Mouse (Mus musculus): ENCODE results near the gene Slc9a9.

The Slc9a9 gene

DNA sequence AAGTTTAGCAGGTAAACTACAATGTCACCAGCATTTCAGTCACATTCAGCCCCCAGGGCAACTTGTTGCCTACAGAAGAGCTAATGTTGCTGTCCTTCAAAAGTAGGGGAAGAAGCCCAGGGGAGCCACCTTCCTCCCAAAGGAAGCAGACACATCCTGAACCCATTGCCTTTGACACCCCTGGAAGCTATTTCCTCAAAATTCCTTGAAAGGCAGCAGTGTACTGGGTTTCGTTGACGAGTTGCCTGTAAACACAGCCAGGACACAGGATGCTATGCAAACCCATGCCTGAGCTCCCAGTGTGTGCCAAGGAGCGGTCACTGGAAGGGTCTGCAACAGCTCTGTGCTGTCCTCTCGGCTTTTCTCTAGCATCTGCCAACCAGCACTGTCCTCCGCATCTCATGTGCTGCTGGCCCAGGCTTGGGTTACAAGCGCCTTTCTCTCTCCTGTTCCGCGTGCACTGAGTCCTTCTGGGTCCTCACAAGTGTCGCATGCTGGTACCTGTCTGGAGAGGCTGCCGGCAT, 479.6 kb downstream of the Slc9a9 start:
- no peak for DNase-seq (ENCODE audit: extremely low spot score, low read depth, low spot score)

DNA sequence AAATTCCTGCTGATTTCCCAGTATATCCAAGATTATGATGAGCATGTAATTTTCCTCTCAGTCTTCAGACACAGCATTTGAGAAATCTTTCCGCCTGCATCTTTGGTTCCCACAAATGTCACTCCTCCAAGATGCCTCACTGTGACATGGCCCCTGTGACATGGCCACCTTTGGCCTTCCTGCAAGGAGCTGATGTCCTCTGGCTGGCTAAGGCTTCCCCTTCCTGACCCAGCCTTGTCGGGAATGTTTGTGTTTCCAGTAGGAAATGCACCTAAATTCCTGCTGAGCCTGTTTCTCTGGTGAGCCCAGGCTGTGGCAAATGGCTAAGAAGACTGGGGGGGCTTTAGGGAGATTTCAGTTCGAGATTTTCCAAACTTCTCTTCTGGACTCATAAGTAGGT, 480.4 kb downstream of the Slc9a9 start:
- no peak for DNase-seq (ENCODE audit: extremely low spot score, low read depth, low spot score)

DNA sequence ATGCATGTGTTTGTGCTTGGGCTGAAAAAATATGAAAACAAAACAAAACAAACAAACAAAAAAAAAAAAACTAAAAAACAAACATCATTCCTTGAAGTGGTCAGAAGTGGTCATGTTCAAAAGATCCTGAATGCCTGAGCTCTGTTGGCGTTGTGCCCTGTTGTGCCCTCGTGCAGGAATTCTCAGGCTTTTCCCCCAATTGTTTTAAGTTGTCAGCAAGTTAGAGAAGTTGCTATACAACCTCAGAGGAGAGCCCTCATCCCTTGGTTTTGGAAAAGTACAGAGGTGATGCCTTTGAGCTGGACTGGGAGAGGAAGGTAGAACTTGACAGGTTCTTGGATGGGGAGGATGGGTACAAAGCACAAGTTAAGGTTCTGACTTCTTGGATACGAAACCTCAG, 480.9 kb downstream of the Slc9a9 start:
- no peak for DNase-seq (ENCODE audit: extremely low spot score, low read depth, low spot score)

DNA sequence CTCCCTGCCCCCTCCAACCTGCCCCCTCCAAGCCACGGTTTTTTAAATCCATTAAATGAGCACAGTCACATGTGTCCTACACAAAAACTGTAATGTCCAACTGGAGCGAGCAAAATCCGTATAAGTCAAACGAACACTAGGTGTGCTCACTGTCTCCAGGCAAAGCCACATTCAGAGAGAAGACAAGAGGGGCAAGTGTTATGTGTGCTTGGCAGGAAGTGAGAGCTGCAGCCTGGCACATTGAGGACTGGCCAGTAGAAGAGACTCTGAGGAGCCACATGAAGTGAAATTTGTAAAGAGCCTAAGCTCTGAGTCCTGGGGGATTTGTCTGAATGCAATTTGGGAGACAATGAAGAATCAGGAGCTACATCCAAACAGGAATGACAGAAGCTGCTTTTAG, 481.3 kb downstream of the Slc9a9 start:
- no peak for DNase-seq (ENCODE audit: extremely low spot score, low read depth, low spot score)

DNA sequence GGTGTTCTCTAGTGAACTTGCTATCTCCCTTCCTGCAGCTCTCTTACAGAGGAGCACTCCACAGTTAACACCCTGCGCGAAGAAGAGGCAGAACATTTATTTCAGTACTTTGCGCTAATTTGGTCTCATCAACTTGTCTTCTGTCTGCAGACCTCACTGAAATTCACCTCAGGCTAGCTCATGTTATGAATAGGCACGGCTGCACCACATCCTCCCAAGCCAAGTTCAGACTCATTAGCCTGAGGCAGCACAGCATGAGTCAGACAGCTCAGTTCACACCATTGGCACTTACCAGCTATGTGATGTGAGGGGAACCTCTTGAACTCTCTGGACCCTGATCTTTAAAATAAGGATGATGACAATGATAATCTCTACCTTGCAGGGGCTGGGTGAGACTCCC, 482.0 kb downstream of the Slc9a9 start:
- no peak for DNase-seq (ENCODE audit: extremely low spot score, low read depth, low spot score)

DNA sequence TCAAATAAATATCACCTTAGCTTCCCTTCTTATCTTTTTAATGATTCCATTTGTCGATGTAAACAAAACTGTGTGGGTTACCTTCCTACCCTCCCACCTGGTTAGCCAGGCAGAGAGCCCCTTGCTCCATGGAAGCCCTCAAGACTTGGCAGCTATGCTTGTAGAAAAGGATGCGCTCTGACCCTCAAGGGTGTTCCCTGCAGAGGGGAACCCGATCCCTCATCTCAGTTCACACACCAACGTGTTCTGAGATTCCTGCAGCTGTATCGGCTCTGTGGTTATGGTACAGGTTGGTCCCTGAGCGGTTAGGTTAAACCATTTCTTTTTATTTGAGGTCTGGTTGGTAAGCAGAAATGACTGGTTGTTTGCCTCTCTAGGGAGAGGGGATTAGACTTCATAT, 484.3 kb downstream of the Slc9a9 start:
- no peak for DNase-seq (ENCODE audit: extremely low spot score, low read depth, low spot score)

DNA sequence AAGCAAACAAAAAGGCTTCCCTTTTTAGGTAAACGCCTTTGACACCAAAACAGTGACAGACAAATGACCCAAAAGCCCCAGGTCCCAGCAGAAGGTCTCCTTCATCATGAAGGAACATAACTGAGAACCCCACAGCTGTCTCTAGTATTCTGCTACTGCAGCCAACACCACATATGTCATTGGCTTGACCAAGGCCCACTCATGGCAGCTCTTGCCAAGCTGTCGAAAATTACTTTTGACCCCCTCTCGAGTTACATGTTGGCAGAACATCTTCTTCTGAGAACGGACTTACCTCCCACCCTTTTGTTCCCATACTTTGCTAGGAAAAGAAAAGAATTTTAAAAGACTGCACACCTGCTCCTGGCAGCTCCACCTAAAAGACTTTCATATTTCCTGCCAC, 488.2 kb downstream of the Slc9a9 start:
- DNase-seq (ENCODE audit: extremely low spot score, low read depth, low spot score), result no peak

DNA sequence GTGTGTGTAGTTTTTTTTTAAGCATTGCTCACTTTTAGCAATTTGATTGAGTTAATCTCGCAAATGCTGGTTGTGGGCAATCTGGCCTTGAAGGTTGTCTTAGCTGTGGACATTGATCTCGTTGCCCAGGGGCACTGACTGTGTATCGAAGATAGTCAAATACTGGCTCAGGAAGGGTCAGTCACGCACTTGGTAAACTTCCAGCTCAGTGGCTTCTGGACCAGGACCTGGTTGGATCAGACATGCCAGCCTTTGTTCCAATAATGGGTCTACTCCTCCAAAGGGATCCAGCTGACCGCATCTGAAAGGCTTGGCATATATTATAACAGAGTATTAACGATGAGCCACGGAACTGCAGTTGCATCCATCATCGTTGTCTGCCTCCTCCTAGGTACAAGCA, 489.2 kb downstream of the Slc9a9 start:
- DNase-seq (ENCODE audit: extremely low spot score, low read depth, low spot score), result no peak

DNA sequence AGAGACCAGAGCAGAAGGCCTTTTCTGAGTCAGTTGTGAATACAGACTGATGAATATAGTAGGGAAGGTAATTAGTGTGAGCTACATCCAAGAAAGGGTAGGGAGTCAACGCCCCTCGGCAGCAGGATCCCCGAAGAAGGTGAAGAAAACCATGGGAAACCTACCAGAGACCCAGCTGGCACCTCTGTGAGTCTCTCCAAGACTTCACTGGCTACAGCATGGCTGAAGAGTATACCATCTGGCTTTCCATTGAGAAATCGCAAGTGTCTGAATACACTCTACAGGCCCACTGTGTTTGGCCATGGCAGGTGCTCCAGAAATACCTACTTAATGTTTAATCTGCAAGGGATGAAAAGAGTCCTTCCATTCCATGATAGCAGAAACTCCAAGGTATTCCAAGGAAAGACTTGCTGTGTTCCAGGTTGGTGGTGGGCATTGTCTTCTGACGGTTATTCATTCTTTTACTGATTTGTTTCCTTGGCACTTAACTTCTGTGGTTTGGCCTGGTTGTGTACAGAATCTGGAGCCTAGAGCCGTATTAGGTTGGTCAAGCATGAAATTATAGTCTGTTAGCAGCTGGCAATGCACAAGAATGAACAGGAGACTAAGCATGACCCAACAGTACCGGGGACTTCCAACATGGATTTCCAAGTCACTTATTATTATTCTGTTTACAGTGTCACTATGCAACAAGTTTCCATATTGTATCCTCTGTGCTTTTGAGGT, 491.0 kb downstream of the Slc9a9 start:
- DNase-seq (ENCODE audit: extremely low spot score, low read depth, low spot score), result no peak

DNA sequence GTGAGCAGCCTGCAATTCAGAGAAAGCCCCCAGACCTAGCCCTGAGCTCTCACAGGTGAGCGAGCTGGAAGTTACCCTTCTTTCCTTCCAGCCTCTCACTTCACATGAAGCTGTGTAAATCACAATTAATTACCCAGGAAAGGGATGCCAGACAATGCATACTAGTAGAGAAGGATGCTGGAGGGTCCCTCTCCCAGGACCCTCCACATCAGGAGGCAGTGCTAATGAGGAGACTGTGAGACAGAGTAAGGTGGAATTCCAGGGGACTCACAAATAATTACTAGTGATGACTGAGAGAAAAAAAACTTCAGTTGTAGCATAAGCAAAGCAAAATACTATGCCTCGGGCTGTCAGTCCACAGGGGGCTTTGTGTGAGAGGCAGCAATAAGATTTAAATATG, 492.0 kb downstream of the Slc9a9 start:
- no peak for DNase-seq (ENCODE audit: extremely low spot score, low read depth, low spot score)

DNA sequence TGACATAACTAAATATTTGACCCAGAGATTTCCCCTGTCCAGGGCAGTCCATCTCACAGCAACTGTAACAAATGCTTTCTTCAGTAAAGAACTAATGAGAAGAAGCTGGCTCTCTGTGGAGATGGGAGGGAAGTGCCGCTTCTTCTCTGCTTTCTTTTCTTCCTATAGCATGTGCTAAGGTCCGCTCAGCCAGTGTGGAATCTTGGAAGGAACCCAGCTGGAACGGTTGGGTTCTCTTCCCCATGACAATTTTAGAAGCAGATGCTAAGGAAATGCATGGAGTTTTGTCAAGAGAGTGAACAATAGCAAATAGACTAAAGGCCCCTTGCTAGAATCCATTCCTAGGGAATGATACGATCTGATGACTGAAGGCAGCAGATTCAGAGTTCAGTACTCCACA, 496.5 kb downstream of the Slc9a9 start:
- no peak for DNase-seq (ENCODE audit: extremely low spot score, low read depth, low spot score)

DNA sequence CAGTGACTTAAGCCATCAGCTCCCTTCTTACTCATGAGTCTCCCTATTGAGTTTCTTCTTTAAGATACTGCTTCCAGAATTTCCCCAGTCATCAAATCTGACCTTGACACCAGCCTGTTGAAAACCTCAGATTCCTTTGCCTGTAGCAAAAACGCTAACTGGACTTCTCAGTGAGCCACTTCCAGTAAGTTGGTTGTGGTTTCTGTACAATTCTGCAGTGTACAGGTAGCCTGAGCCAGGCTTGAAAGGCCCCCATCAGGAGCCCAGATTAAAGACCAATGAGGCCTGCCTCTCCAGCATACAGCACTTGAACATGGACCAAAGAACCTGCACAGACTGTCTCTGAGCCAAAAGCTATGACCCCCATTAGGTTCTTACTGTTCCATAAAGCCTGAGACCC, 498.1 kb downstream of the Slc9a9 start:
- DNase-seq (ENCODE audit: extremely low spot score, low read depth, low spot score), result no peak

DNA sequence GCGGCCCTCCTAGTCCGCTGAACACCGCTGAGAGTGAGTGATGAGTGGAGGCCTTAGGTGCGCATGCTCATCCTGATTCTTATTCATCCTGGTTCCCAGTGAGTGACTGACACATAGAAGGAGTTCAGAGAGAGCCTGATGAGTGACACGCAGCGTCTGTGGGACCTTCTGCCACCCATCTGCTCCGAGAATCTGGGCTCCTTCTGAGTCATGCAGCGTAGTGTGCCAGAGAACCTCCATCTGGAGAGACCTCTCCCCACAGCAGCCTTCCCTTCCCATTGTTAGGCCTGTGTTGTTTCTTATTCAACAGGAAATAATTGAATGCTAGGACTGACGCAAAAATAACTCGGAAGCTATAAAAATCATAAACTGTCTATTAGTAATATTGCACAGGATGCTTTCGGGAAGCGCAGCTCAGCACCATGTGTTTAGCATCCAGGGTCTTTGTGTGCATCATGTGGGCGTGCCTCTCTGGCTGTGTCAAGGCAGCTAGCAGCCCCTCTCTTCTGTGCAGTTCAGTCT, 498.8 kb downstream of the Slc9a9 start:
- no peak for DNase-seq (ENCODE audit: extremely low spot score, low read depth, low spot score)

DNA sequence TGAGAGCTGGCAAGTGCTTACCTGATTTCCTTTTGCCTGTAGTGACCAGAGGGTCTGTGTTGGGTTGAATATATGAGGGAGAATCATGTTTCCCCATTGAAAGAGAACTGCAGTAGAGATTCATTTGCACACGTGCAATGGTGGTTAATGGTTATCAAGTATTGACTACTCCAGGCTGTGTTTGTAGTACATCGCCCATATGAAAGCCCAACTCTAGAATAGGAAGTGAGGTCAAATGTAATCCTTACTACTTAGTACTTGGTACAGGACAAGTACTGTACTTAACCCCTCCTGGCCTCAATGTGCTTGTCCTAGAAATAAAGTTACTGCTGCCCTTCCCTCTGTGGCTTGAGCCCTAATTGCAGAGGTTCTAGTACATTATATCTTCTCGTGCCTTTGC, 508.5 kb downstream of the Slc9a9 start:
- DNase-seq (ENCODE audit: extremely low spot score, low read depth, low spot score), result no peak

DNA sequence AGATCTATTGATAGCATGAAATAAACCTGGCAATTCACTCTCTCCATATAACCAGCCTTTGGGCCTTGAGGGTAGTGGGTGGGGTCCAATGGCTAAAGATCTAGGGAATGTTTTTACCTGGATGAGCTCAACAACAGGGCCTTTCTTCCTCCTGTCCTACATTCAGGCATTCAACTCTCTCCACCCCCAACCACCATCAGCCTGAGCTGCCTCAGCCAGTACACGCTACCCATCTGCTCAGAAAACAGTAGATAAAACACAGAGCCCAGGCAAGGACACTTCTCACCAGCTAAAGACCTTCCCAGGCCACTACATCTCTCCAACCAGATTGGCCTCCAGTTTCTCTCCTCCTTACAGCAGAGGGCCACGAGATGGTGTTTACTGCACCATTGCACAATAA, 510.3 kb downstream of the Slc9a9 start:
- DNase-seq (ENCODE audit: extremely low spot score, low read depth, low spot score), result no peak

DNA sequence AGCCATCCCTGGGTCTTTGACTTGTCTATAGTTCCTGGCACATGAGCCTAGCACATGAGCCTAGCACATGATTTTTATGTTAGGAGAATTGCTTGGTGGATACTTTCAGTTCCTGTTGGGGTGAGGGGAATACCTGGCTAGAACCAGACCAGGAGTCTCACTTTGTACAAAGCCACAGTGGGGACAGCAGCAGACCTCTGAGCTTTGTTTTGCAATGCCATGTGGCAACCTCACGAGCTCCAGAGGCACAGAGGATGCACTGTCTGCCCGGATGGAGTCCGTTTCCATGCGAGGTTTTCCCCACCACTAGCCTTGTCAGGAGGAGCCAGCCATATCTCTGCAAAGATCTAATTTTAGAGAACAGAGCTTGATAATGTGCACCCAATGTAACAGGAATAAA, 510.9 kb downstream of the Slc9a9 start:
- no peak for DNase-seq (ENCODE audit: extremely low spot score, low read depth, low spot score)

DNA sequence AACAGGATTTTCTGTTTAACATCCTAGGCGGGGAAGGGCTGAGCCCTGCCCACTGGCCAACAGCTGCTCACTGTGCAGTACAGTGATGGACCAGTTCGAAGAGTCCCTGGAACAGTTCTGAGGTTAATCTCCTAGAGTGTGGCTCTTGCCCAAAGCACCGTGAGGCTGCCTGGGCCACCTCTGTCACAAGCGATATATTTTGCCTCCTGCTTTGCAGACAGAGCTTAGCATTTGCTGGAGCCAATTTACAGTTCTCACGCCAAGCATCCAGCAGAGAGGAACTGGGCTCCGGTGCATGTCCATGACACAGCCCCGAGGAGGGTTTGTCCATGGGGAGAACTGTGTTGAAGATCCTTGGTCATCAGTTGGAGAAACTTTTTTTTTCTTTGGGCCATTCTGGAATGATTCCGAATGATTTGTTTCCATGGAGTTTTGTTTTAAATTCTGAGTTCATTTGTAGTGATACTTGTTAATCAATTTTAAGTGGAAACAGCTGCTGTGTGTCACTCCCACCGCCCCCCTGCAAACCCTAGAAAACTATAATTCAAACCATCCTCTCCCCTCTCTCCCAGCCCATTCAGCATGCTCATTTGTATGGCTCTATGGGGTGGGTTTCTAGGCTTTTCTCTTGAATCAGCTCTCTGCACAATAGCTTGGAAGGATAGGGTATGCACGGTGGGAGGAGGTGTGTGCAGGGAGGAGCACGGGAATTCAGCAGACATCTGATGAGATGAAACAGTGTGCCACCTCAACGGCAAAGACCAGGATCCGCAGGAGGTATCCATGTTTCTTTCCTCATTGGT, 511.7 kb downstream of the Slc9a9 start:
- DNase-seq (ENCODE audit: extremely low spot score, low read depth, low spot score), result no peak

DNA sequence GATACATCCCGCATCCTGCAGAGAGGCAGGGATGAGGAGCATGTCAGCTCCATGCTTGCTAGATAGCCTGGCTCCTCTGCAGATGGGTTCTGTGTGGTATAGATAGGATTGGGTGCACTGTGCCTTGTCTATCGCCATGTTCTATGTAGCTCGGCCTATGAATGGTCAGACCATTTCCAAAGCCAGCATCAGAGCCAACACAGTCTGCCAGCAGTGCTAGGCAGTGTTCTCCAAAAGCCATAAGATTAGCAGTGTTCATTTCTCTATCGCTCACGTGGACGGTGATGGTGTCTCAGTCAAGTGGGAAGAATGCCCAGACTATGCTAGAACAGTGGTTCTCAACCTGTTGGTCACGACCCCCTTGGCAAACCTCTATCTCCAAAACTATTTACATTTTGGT, 512.6 kb downstream of the Slc9a9 start:
- no peak for DNase-seq (ENCODE audit: extremely low spot score, low read depth, low spot score)

DNA sequence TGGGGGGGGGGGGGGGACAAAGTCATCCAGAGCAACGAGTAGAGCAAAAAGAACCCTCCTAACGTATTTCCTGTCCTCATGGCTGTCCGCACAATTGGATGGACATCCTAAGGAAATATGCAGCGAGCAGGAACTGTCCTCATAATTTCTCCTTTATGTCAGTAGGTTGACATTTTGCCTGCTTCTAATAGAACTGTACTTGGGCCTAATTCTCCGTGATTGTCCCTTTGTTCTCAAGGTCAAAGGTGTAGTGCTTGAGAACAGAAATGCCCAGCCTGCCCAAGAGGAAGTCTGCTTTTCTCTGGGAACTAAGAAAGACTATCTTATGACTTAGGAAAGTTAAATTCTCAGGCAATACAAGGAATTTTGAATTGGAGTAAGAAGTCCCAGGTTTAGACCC, 514.7 kb downstream of the Slc9a9 start:
- DNase-seq (ENCODE audit: extremely low spot score, low read depth, low spot score), result no peak

DNA sequence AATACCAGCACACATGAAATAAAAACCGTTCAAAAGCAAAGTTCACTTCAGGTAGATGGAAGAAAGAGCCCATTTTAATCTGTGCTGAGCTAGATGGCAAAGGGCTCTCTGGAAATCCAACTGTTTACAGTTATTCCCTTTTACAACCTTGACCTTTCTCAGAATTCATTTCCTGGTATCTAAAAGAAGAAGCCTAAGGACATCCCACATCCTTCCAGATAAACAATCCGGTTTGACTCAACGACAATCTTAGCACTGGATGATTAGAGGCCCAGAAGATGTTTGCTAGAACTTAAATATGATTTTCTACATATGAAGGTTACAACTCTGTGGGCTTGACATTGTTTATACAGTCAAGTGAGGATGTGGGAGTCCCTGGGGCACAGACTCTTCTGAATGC, 516.1 kb downstream of the Slc9a9 start:
- no peak for DNase-seq (ENCODE audit: extremely low spot score, low read depth, low spot score)

DNA sequence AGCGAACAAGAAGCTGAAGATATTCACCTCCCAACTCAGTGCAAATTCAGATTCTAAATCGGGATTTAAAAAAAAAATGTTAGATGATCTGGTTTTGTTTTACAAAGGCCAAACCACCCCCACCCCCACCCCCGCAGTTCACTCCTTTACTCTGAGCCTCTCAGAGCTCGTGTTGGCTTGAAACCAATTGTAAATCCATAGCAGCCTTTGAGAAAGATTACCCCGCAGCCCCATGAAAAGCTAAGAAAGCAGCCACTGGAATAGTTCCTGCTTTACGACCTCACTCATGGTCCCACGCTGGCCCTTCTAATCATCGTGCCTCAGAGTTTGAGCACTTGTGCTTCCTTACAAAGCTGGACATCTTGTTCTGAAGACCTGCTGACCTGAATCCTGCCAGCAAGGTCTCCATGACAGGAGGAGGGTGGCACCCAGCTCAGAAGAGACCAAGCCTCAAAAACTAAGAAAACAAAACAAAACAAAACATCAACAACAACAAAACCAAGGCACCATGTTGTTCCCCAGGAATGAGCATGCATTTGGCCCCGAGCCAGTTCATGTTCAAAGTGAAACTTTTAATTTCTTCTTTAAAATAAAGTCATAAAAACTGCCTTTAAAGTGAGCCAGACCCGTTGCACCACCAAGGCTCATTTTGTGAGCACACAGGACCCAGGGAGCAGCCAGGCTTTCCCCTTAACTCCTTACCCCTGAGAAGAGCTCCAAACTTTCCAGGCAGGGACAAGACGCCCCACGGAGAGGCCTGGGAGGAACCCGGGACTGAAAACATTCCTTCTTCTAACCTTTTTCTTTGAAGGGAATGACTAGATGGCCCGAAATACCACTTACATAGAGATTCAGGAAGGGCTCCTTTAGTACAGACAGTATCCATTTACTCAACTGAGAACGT, 516.9 kb downstream of the Slc9a9 start:
- no peak for DNase-seq (ENCODE audit: extremely low spot score, low read depth, low spot score)

Data from hindlimb bud, embryonic 11.5 days (tissue).